26 mouse cellular contexts compared by ENCODE assay signal in genomic region chr6:36451480-36451879, GRCm38 (mm10).
DNase-seq lines count a peak whose midpoint lies in the region; ATAC-seq lines count a peak whose summit lies in the region.
"Had no signal": no experiment of that assay in that cellular context is flagged by ENCODE, and none has a peak within 500 bp of the region (broad histone marks: within the 10 kb centered on the region; RNA-seq: fewer than 3 reads in every experiment).

No protein-coding gene starts in this region.

- no peak for DNase-seq in heart, embryonic 10.5 days (ENCODE audit: low spot score)
- DNase-seq in midbrain, embryonic 11.5 days (ENCODE audit: low spot score, missing footprints), result peak; percentile 39
- peak; percentile 52 to 55 for DNase-seq in heart, postnatal 10 days
- DNase-seq: adrenal gland, postnatal 25 days; B cell, adult 2 months; cerebellum, adult 18-20 months; cerebellum, postnatal 10 days; gastrocnemius, adult 2 months; gastrocnemius, postnatal 36 days; kidney, postnatal 25 days; liver; right cerebral cortex, postnatal 14 days; thymus, postnatal 4 days had no signal

- no peak overlapping the region for H3K4me3 ChIP-seq in heart, embryonic 13.5 days
- H3K4me3 ChIP-seq in heart, embryonic 10.5 days, result no peak overlapping the region
- no peak overlapping the region for H3K4me3 ChIP-seq in midbrain, embryonic 11.5 days (ENCODE audit: low read depth, low read length)
- no peak overlapping the region for H3K4me3 ChIP-seq in midbrain, embryonic 13.5 days (replicated peaks)
- no peak overlapping the region for H3K4me3 ChIP-seq in kidney, embryonic 15.5 days (replicated peaks)
- H3K4me3 ChIP-seq: embryonic facial prominence, embryonic 13.5 days; forebrain, embryonic 10.5 days; gastrocnemius, adult 2 months; hindbrain, embryonic 13.5 days; lung, embryonic 15.5 days; midbrain, embryonic 10.5 days; myocyte; neural tube, embryonic 12.5 days had no signal

- ATAC-seq in heart, embryonic 13.5 days (ENCODE audit: extremely low read depth, insufficient number of reproducible peaks, low FRiP score, low TSS enrichment), result no peak
- no peak for ATAC-seq in midbrain, embryonic 11.5 days (ENCODE audit: low FRiP score)
- no peak for ATAC-seq in midbrain, embryonic 13.5 days
- ATAC-seq in kidney, embryonic 15.5 days (replicated peaks; ENCODE audit: low FRiP score), result no peak
- ATAC-seq: forebrain, embryonic 16.5 days; intestine, embryonic 16.5 days had no signal

- peaks cover 43% of the 10 kb centered on the region for H3K4me1 ChIP-seq in heart, embryonic 13.5 days
- H3K4me1 ChIP-seq in heart, embryonic 10.5 days, result peaks cover 10% of the 10 kb centered on the region; the same call in 1 of the 2 replicates
- H3K4me1 ChIP-seq in midbrain, embryonic 11.5 days (ENCODE audit: control insufficient read depth, insufficient read depth, low read length), result no peaks in the 10 kb centered on the region; the same call in 1 of the 2 replicates
- no peaks in the 10 kb centered on the region for H3K4me1 ChIP-seq in midbrain, embryonic 13.5 days (replicated peaks)
- H3K4me1 ChIP-seq in kidney, embryonic 15.5 days, result no peaks in the 10 kb centered on the region
- H3K4me1 ChIP-seq: embryonic facial prominence, embryonic 13.5 days; forebrain, embryonic 10.5 days; hindbrain, embryonic 13.5 days; lung, embryonic 15.5 days; midbrain, embryonic 10.5 days; neural tube, embryonic 12.5 days had no signal

- no peaks in the 10 kb centered on the region for H3K27me3 ChIP-seq in heart, embryonic 13.5 days (replicated peaks)
- H3K27me3 ChIP-seq in heart, embryonic 10.5 days (ENCODE audit: insufficient read depth, poor library complexity, severe bottlenecking), result no peaks in the 10 kb centered on the region
- no peaks in the 10 kb centered on the region for H3K27me3 ChIP-seq in midbrain, embryonic 11.5 days (ENCODE audit: control insufficient read depth, insufficient read depth, low read length)
- no peaks in the 10 kb centered on the region for H3K27me3 ChIP-seq in midbrain, embryonic 13.5 days
- H3K27me3 ChIP-seq in kidney, embryonic 15.5 days, result no peaks in the 10 kb centered on the region
- H3K27me3 ChIP-seq: embryonic facial prominence, embryonic 13.5 days; hindbrain, embryonic 13.5 days; lung, embryonic 15.5 days; neural tube, embryonic 12.5 days had no signal

- no peaks in the 10 kb centered on the region for H3K36me3 ChIP-seq in heart, embryonic 13.5 days
- H3K36me3 ChIP-seq in heart, embryonic 10.5 days, result no peaks in the 10 kb centered on the region
- H3K36me3 ChIP-seq in midbrain, embryonic 11.5 days (ENCODE audit: control insufficient read depth, insufficient read depth, low read length), result no peaks in the 10 kb centered on the region
- H3K36me3 ChIP-seq in midbrain, embryonic 13.5 days, result no peaks in the 10 kb centered on the region
- H3K36me3 ChIP-seq in kidney, embryonic 15.5 days, result no peaks in the 10 kb centered on the region
- H3K36me3 ChIP-seq: embryonic facial prominence, embryonic 13.5 days; forebrain, embryonic 10.5 days; hindbrain, embryonic 13.5 days; lung, embryonic 15.5 days; midbrain, embryonic 10.5 days; neural tube, embryonic 12.5 days had no signal

- H3K27ac ChIP-seq in heart, embryonic 13.5 days (replicated peaks), result peak overlapping the region; percentile 64
- H3K27ac ChIP-seq in heart, embryonic 10.5 days, result no peak overlapping the region; the same call in 1 of the 2 replicates
- no peak overlapping the region for H3K27ac ChIP-seq in midbrain, embryonic 11.5 days (ENCODE audit: low read depth, low read length)
- no peak overlapping the region for H3K27ac ChIP-seq in midbrain, embryonic 13.5 days
- H3K27ac ChIP-seq in kidney, embryonic 15.5 days, result no peak overlapping the region
- H3K27ac ChIP-seq: embryonic facial prominence, embryonic 13.5 days; forebrain, embryonic 10.5 days; gastrocnemius, adult 2 months; hindbrain, embryonic 13.5 days; liver, embryonic 14.5 days; lung, embryonic 15.5 days; midbrain, embryonic 10.5 days; neural tube, embryonic 12.5 days had no signal

- no peak overlapping the region for H3K4me2 ChIP-seq in heart, embryonic 13.5 days
- H3K4me2 ChIP-seq in midbrain, embryonic 11.5 days, result no peak overlapping the region
- no peak overlapping the region for H3K4me2 ChIP-seq in midbrain, embryonic 13.5 days (replicated peaks)
- H3K4me2 ChIP-seq in kidney, embryonic 15.5 days, result no peak overlapping the region
- H3K4me2 ChIP-seq: embryonic facial prominence, embryonic 13.5 days; hindbrain, embryonic 13.5 days; lung, embryonic 15.5 days; neural tube, embryonic 12.5 days had no signal

- no peak overlapping the region for H3K9ac ChIP-seq in heart, embryonic 13.5 days
- H3K9ac ChIP-seq in midbrain, embryonic 11.5 days (ENCODE audit: low read length), result no peak overlapping the region
- no peak overlapping the region for H3K9ac ChIP-seq in midbrain, embryonic 13.5 days (replicated peaks)
- H3K9ac ChIP-seq in kidney, embryonic 15.5 days, result no peak overlapping the region
- H3K9ac ChIP-seq: embryonic facial prominence, embryonic 13.5 days; hindbrain, embryonic 13.5 days; liver, embryonic 14.5 days; lung, embryonic 15.5 days; neural tube, embryonic 12.5 days had no signal

- intact Hi-C loops in heart, postnatal 10 days (cut with DNase I), result loop anchor here (5.0 kb wide), 1 partner anchor 96 kb away; no protein-coding TSS in a partner anchor

- no peaks in the 10 kb centered on the region for H3K9me3 ChIP-seq in heart, embryonic 13.5 days
- H3K9me3 ChIP-seq in heart, embryonic 10.5 days, result no peaks in the 10 kb centered on the region
- no peaks in the 10 kb centered on the region for H3K9me3 ChIP-seq in midbrain, embryonic 11.5 days (ENCODE audit: control insufficient read depth, low read length)
- no peaks in the 10 kb centered on the region for H3K9me3 ChIP-seq in midbrain, embryonic 13.5 days
- H3K9me3 ChIP-seq in kidney, embryonic 15.5 days (replicated peaks), result no peaks in the 10 kb centered on the region
- H3K9me3 ChIP-seq: embryonic facial prominence, embryonic 13.5 days; forebrain, embryonic 10.5 days; hindbrain, embryonic 13.5 days; lung, embryonic 15.5 days; midbrain, embryonic 10.5 days; neural tube, embryonic 12.5 days had no signal
